Mouse (Mus musculus): ENCODE results near the gene Zfp281. TPM values are rescaled to one million over a fixed set of nuclear protein-coding genes. Genes with fewer than 3 reads are reported as not detected.

The Zfp281 gene
- polyA plus RNA-seq, 1 experiment, result 4.6 TPM

GRCm38 (mm10) chr1:136661939-136662563 lies 37.4 kb downstream of the Zfp281 start:
- WGBS, result 48% methylated on average over 10 of the region's 10 CpGs
- no peak for TF ChIP-seq POLR2A (IDR thresholded peaks at IDR 0.05; ENCODE audit: borderline replicate concordance, extremely low read depth, low read depth, low read length)
- no peak for TF ChIP-seq CTCF (IDR thresholded peaks at IDR 0.05; ENCODE audit: insufficient read depth, low read length)
- Histone ChIP-seq H3K4me1 (ENCODE audit: control insufficient read depth, insufficient read depth, low read length) (no peaks in the 10 kb centered on the region), H3K4me3 (replicated peaks; ENCODE audit: extremely low read depth, low read depth, low read length) (no peak overlapping the region)
- no peak for DNase-seq

DNA sequence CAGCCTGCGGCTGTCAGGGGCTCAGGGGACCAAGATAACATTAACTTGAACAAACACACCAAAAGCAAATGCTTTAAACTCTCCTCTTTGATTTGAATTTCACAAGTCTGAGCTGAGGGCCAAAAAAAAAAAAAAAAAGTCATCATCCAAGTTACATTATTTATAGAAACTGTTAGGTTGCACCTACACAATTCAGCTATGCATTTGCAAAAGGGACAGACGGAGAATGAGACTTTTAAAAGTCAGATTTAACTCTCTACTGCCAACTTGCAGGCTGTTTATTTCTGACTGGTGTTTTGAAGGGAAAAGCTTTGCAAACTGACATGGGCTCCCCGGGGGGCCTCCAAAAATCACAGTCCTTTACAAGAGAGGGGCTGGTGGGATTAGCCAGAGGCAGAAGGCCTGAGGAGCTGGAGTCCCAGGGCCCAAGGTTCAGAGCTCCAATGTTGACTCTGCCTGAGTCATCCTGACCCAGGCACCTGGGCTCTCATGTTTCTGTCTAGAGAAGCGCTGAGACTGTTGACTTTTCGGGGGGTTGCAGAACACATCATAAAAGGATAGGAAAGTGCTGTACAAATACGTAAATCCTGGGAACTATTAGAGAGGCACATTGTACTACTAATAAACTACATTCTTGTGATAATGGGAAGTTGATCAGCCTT lies 40.4 kb downstream of the Zfp281 start:
- WGBS, result 54% methylated on average over 6 of the region's 6 CpGs
- TF ChIP-seq POLR2A (IDR thresholded peaks at IDR 0.05; ENCODE audit: borderline replicate concordance, extremely low read depth, low read depth, low read length) (no peak), CTCF (IDR thresholded peaks at IDR 0.05; ENCODE audit: insufficient read depth, low read length) (no peak)
- no peak for DNase-seq
- Histone ChIP-seq H3K4me3 (replicated peaks; ENCODE audit: extremely low read depth, low read depth, low read length) (no peak overlapping the region), H3K4me1 (ENCODE audit: control insufficient read depth, insufficient read depth, low read length) (no peaks in the 10 kb centered on the region)

- WGBS, result 73% methylated on average over 2 of the region's 2 CpGs
- no peak for DNase-seq
- Histone ChIP-seq H3K4me1 (ENCODE audit: control insufficient read depth, insufficient read depth, low read length) (no peaks in the 10 kb centered on the region), H3K4me3 (replicated peaks; ENCODE audit: extremely low read depth, low read depth, low read length) (no peak overlapping the region)
- TF ChIP-seq CTCF (IDR thresholded peaks at IDR 0.05; ENCODE audit: insufficient read depth, low read length) (no peak), POLR2A (IDR thresholded peaks at IDR 0.05; ENCODE audit: borderline replicate concordance, extremely low read depth, low read depth, low read length) (no peak)
Measured at GRCm38 (mm10) chr1:136666513-136666912, 41.8 kb downstream of the Zfp281 start.

- 62% methylated on average over 7 of the region's 7 CpGs for WGBS
- Histone ChIP-seq H3K4me3 (replicated peaks; ENCODE audit: extremely low read depth, low read depth, low read length) (no peak overlapping the region), H3K4me1 (ENCODE audit: control insufficient read depth, insufficient read depth, low read length) (no peaks in the 10 kb centered on the region)
- DNase-seq, result no peak
- TF ChIP-seq POLR2A (IDR thresholded peaks at IDR 0.05; ENCODE audit: borderline replicate concordance, extremely low read depth, low read depth, low read length), result no peak
- TF ChIP-seq CTCF (IDR thresholded peaks at IDR 0.05; ENCODE audit: insufficient read depth, low read length), result no peak
Measured at GRCm38 (mm10) chr1:136669926-136670325, 45.2 kb downstream of the Zfp281 start.

GRCm38 (mm10) chr1:136670421-136670820 lies 45.7 kb downstream of the Zfp281 start:
- H3K4me1 ChIP-seq (ENCODE audit: control insufficient read depth, insufficient read depth, low read length), result no peaks in the 10 kb centered on the region
- TF ChIP-seq CTCF (IDR thresholded peaks at IDR 0.05; ENCODE audit: insufficient read depth, low read length), result no peak
- TF ChIP-seq POLR2A (IDR thresholded peaks at IDR 0.05; ENCODE audit: borderline replicate concordance, extremely low read depth, low read depth, low read length), result no peak
- WGBS, result 49% methylated on average over 16 of the region's 16 CpGs
- DNase-seq, result no peak
- no peak overlapping the region for H3K4me3 ChIP-seq (replicated peaks; ENCODE audit: extremely low read depth, low read depth, low read length)

DNA sequence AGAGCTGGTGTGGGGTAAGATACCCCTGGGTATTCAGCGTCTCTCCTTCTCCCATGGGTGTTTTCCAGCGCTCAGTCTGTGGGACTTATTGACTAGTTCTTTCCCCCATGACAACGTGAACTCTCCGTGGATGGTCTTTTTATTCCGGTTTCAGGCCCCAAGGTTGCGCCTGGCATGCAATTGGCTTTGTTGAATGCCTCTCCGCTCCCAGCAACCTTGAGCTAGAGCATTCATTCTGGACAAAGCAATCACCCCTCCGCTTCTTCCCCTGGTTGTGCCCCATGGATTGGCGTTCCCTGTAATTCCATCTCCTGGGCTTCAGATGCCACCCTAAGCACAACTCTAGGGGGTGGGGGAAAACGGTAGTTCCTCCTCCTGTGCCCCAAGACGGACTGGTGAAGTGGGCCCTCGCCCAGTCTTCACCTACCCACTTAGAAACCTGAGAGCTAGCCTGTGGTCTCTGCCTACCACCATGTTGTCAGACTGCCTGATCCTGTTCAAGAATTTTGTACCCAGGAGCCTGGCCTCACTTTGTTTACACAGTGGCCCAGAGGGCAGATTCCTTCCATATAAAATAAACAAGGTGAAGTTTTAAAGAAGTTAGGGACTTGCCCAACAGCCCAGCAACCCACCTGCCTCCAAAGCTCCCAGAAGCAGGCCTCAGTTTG lies 47.2 kb downstream of the Zfp281 start:
- Histone ChIP-seq H3K4me1 (ENCODE audit: control insufficient read depth, insufficient read depth, low read length) (no peaks in the 10 kb centered on the region), H3K4me3 (replicated peaks; ENCODE audit: extremely low read depth, low read depth, low read length) (no peak overlapping the region)
- no peak for DNase-seq
- WGBS, result 86% methylated on average over 12 of the region's 12 CpGs
- TF ChIP-seq POLR2A (IDR thresholded peaks at IDR 0.05; ENCODE audit: borderline replicate concordance, extremely low read depth, low read depth, low read length) (no peak), CTCF (IDR thresholded peaks at IDR 0.05; ENCODE audit: insufficient read depth, low read length) (no peak)

DNA sequence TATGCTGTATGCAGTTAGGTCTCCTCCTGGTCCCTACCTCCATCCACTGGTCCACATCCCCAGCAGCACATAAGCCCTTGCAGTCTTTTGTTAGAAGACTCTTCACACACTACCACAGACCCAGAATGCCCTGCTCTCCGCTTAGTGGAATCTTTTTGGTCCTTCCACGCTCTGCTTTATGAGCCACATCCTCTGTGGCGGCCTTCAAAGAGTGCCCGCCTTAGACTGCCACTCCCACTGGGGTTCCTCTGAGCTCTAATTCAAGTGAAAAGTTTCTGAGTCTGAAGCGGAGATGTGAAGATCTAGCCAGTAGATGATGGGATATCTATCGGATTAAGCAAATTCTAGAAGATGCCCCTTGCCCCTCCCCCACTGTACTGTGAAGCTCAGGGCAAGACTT lies 47.9 kb downstream of the Zfp281 start:
- WGBS, result 84% methylated on average over 6 of the region's 6 CpGs
- no peak for DNase-seq

DNA sequence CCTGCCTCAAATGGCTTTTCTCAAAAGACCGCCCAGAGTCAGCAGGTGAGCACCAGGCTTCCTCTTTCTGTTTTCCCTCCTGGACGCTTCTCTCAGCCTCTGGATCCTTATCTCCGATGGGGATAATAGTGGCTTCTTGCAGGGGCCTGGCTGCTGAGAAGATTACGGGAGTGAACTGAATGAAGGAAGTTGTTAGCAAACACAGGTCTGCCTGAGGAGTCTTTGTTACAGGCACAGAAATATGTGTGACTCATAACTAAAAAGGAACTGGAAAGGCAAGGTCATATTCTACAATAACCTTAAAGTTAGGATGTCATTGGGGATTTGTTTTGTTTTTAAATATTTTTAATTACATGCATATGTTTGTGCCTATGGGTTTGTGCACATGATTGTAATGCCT lies 48.6 kb downstream of the Zfp281 start:
- no peak overlapping the region for H3K4me3 ChIP-seq (replicated peaks; ENCODE audit: extremely low read depth, low read depth, low read length)
- 50% methylated on average over 4 of the region's 4 CpGs for WGBS
- TF ChIP-seq POLR2A (IDR thresholded peaks at IDR 0.05; ENCODE audit: borderline replicate concordance, extremely low read depth, low read depth, low read length), result no peak
- no peak for TF ChIP-seq CTCF (IDR thresholded peaks at IDR 0.05; ENCODE audit: insufficient read depth, low read length)
- H3K4me1 ChIP-seq (ENCODE audit: control insufficient read depth, insufficient read depth, low read length), result no peaks in the 10 kb centered on the region
- DNase-seq, result no peak

More for the DNA sequence above, 47.9 kb downstream of the Zfp281 start:
- no peak for TF ChIP-seq POLR2A (IDR thresholded peaks at IDR 0.05; ENCODE audit: borderline replicate concordance, extremely low read depth, low read depth, low read length)
- TF ChIP-seq CTCF (IDR thresholded peaks at IDR 0.05; ENCODE audit: insufficient read depth, low read length), result no peak
- Histone ChIP-seq H3K4me3 (replicated peaks; ENCODE audit: extremely low read depth, low read depth, low read length) (no peak overlapping the region), H3K4me1 (ENCODE audit: control insufficient read depth, insufficient read depth, low read length) (no peaks in the 10 kb centered on the region)

GRCm38 (mm10) chr1:136674548-136675455 lies 50.1 kb downstream of the Zfp281 start:
- H3K4me1 ChIP-seq (ENCODE audit: control insufficient read depth, insufficient read depth, low read length), result no peaks in the 10 kb centered on the region; the same call in 1 of the 2 replicates
- WGBS, result 57% methylated on average over 25 of the region's 25 CpGs
- no peak for DNase-seq
- H3K4me3 ChIP-seq (replicated peaks; ENCODE audit: extremely low read depth, low read depth, low read length), result no peak overlapping the region
- TF ChIP-seq CTCF (IDR thresholded peaks at IDR 0.05; ENCODE audit: insufficient read depth, low read length) (no peak), POLR2A (IDR thresholded peaks at IDR 0.05; ENCODE audit: borderline replicate concordance, extremely low read depth, low read depth, low read length) (no peak)

All from lung, adult 2 months (tissue).